Mouse (Mus musculus): ENCODE results near the gene Dpf2. TPM values are rescaled to one million over a fixed set of nuclear protein-coding genes. Genes with fewer than 3 reads are reported as not detected.
A peak's percentile ranks its signal among the peaks of the same experiment; 100 is the strongest.

Dpf2 gene
- total RNA-seq, 2 experiments from 2014 or later = 94.1 to 95.3 TPM

GRCm38 (mm10) chr19:5881155-5881554 lies 31.7 kb downstream of the Dpf2 start:
- Histone ChIP-seq H3K27ac (no peak overlapping the region), H3K4me3 (no peak overlapping the region)
- TF ChIP-seq CTCF (conservative IDR thresholded peaks at IDR 0.05) = no peak
- DNase-seq (ENCODE audit: low spot score in 2 of 2) = no peak

GRCm38 (mm10) chr19:5879735-5880134 lies 33.1 kb downstream of the Dpf2 start:
- no peak for DNase-seq (ENCODE audit: low spot score in 2 of 2)
- H3K4me3 ChIP-seq = no peak overlapping the region
- H3K27ac ChIP-seq = no peak overlapping the region
- TF ChIP-seq CTCF (conservative IDR thresholded peaks at IDR 0.05) = no peak

- TF ChIP-seq CTCF (conservative IDR thresholded peaks at IDR 0.05) = no peak
- peak overlapping the region; percentile 89; the same call in 1 of the 2 replicates for H3K27ac ChIP-seq
- H3K4me3 ChIP-seq = no peak overlapping the region
- no peak for DNase-seq (ENCODE audit: low spot score in 2 of 2)
These were observed 33.9 kb downstream of the Dpf2 start for GRCm38 (mm10) chr19:5878916-5879315.

- no peak for TF ChIP-seq CTCF (conservative IDR thresholded peaks at IDR 0.05)
- H3K27ac ChIP-seq = peak overlapping the region; percentile 89
- no peak for DNase-seq (ENCODE audit: low spot score in 2 of 2)
These were observed 34.5 kb downstream of the Dpf2 start for GRCm38 (mm10) chr19:5878362-5878722.

GRCm38 (mm10) chr19:5877618-5878361 lies 35.0 kb downstream of the Dpf2 start, which contains the start of gene Slc25a45:
Slc25a45 (plus strand) TSS chr19:5877808.
- Histone ChIP-seq H3K4me3 (peak within 1 kb of the TSS; percentile 33), H3K27ac (peak within 1 kb of the TSS; percentile 89)
- peak; percentile 88 for TF ChIP-seq CTCF (conservative IDR thresholded peaks at IDR 0.05)
- peak; percentile 68 to 75 for DNase-seq (ENCODE audit: low spot score in 2 of 2)

More at GRCm38 (mm10) chr19:5878362-5878722, 34.5 kb downstream of the Dpf2 start:
- peak overlapping the region; percentile 33; the same call in 1 of the 2 replicates for H3K4me3 ChIP-seq

GRCm38 (mm10) chr19:5874969-5875480 lies 37.8 kb downstream of the Dpf2 start, which contains the start of gene Frmd8:
Frmd8 (minus strand) TSS chr19:5875274.
- DNase-seq (ENCODE audit: low spot score in 2 of 2) = peak; percentile 84 to 91
- peak within 1 kb of the TSS; percentile 74 for H3K27ac ChIP-seq
- TF ChIP-seq CTCF (conservative IDR thresholded peaks at IDR 0.05) = no peak
- H3K4me3 ChIP-seq = peak within 1 kb of the TSS; percentile 75

- TF ChIP-seq CTCF (conservative IDR thresholded peaks at IDR 0.05) = no peak
- peak overlapping the region; percentile 74 for H3K27ac ChIP-seq
- no peak for DNase-seq (ENCODE audit: low spot score in 2 of 2)
- H3K4me3 ChIP-seq = peak overlapping the region; percentile 75
These were observed 38.3 kb downstream of the Dpf2 start for GRCm38 (mm10) chr19:5874391-5874968.

GRCm38 (mm10) chr19:5872931-5873556 lies 39.8 kb downstream of the Dpf2 start:
- Histone ChIP-seq H3K27ac (no peak overlapping the region), H3K4me3 (no peak overlapping the region)
- DNase-seq (ENCODE audit: low spot score in 2 of 2) = no peak
- TF ChIP-seq CTCF (conservative IDR thresholded peaks at IDR 0.05) = no peak

GRCm38 (mm10) chr19:5872528-5872927 lies 40.3 kb downstream of the Dpf2 start:
- DNase-seq (ENCODE audit: low spot score in 2 of 2) = no peak
- TF ChIP-seq CTCF (conservative IDR thresholded peaks at IDR 0.05) = no peak
- no peak overlapping the region for H3K4me3 ChIP-seq
- no peak overlapping the region for H3K27ac ChIP-seq

GRCm38 (mm10) chr19:5871683-5872082 lies 41.1 kb downstream of the Dpf2 start:
- H3K27ac ChIP-seq = no peak overlapping the region
- no peak for DNase-seq (ENCODE audit: low spot score in 2 of 2)
- H3K4me3 ChIP-seq = no peak overlapping the region
- no peak for TF ChIP-seq CTCF (conservative IDR thresholded peaks at IDR 0.05)

GRCm38 (mm10) chr19:5871273-5871672 lies 41.5 kb downstream of the Dpf2 start:
- Histone ChIP-seq H3K27ac (no peak overlapping the region), H3K4me3 (no peak overlapping the region)
- TF ChIP-seq CTCF (conservative IDR thresholded peaks at IDR 0.05) = no peak
- DNase-seq (ENCODE audit: low spot score in 2 of 2) = no peak

GRCm38 (mm10) chr19:5868096-5868495 lies 44.7 kb downstream of the Dpf2 start:
- no peak overlapping the region for H3K27ac ChIP-seq
- no peak for TF ChIP-seq CTCF (conservative IDR thresholded peaks at IDR 0.05)
- no peak overlapping the region for H3K4me3 ChIP-seq
- DNase-seq (ENCODE audit: low spot score in 2 of 2) = no peak
